Mouse (Mus musculus) c-Kit-positive CD71-negative TER-119-negative erythroid progenitor cells, embryonic 14.5 days (primary cell): ENCODE data around the gene Aldh4a1.

Experiments
- DNase-seq: peaks from one replicate; pipeline ENCODE4 v3.0.0-alpha.2; 2013; ENCODE audit warnings: low read depth

Gene Aldh4a1

GRCm38 (mm10) chr4:139622373-139623282 is at the start of gene Aldh4a1:
Gene Aldh4a1, plus strand, starts transcription at chr4:139622866.
- DNase-seq: peak; percentile 86

- no peak for DNase-seq
Measured at GRCm38 (mm10) chr4:139572928-139573512, 49.6 kb upstream of the Aldh4a1 start.

GRCm38 (mm10) chr4:139574156-139574798 is 48.4 kb upstream of the Aldh4a1 start:
- peak; percentile 98 for DNase-seq

- DNase-seq: no peak
Measured at GRCm38 (mm10) chr4:139574799-139575672, 47.6 kb upstream of the Aldh4a1 start.

GRCm38 (mm10) chr4:139575673-139576003 is 47.0 kb upstream of the Aldh4a1 start:
- DNase-seq: no peak

- no peak for DNase-seq
Measured at GRCm38 (mm10) chr4:139576251-139576880, 46.3 kb upstream of the Aldh4a1 start.

- DNase-seq: no peak
Measured at GRCm38 (mm10) chr4:139577006-139577405, 45.7 kb upstream of the Aldh4a1 start.

GRCm38 (mm10) chr4:139578389-139578788 is 44.3 kb upstream of the Aldh4a1 start:
- no peak for DNase-seq

- no peak for DNase-seq
Measured at GRCm38 (mm10) chr4:139579003-139579402, 43.7 kb upstream of the Aldh4a1 start.

- no peak for DNase-seq
Measured at GRCm38 (mm10) chr4:139579466-139579865, 43.2 kb upstream of the Aldh4a1 start.

- no peak for DNase-seq
Measured at GRCm38 (mm10) chr4:139580663-139581336, 41.9 kb upstream of the Aldh4a1 start.

GRCm38 (mm10) chr4:139581427-139582051 is 41.1 kb upstream of the Aldh4a1 start:
- DNase-seq: no peak

GRCm38 (mm10) chr4:139582346-139582745 is 40.3 kb upstream of the Aldh4a1 start:
- DNase-seq: no peak

- DNase-seq: no peak
Measured at GRCm38 (mm10) chr4:139582903-139583302, 39.8 kb upstream of the Aldh4a1 start.

- DNase-seq: no peak
Measured at GRCm38 (mm10) chr4:139583629-139584245, 38.9 kb upstream of the Aldh4a1 start.

- no peak for DNase-seq
Measured at GRCm38 (mm10) chr4:139584704-139585103, 38.0 kb upstream of the Aldh4a1 start.

- DNase-seq: no peak
Measured at GRCm38 (mm10) chr4:139585713-139586112, 37.0 kb upstream of the Aldh4a1 start.

GRCm38 (mm10) chr4:139587370-139587769 is 35.3 kb upstream of the Aldh4a1 start:
- no peak for DNase-seq

GRCm38 (mm10) chr4:139587773-139588172 is 34.9 kb upstream of the Aldh4a1 start:
- no peak for DNase-seq
